In genomic region chr6:108536546-108537317, GRCm38 (mm10) we compare ENCODE assay signal across 9 mouse cellular contexts.
DNase-seq lines count a peak whose midpoint lies in the region; ATAC-seq lines count a peak whose summit lies in the region.
"Had no signal": no experiment of that assay in that cellular context is flagged by ENCODE, and none has a peak within 500 bp of the region (broad histone marks: within the 10 kb centered on the region; RNA-seq: fewer than 3 reads in every experiment).

No protein-coding gene starts in this region.

- H3K9me3 ChIP-seq in stomach, embryonic 16.5 days (replicated peaks; ENCODE audit: control insufficient read depth, low read length): no peaks in the 10 kb centered on the region
- no peaks in the 10 kb centered on the region for H3K9me3 ChIP-seq in hindbrain, embryonic 12.5 days (replicated peaks)

- no peak overlapping the region for H3K9ac ChIP-seq in stomach, embryonic 16.5 days (ENCODE audit: low read length)
- H3K9ac ChIP-seq in hindbrain, embryonic 12.5 days: no peak overlapping the region
- H3K9ac ChIP-seq: liver, embryonic 14.5 days had no signal

- 66% methylated on average over 8 of the region's 8 CpGs for WGBS in stomach, embryonic 16.5 days
- 87% methylated on average over 8 of the region's 8 CpGs for WGBS in hindbrain, embryonic 12.5 days

- H3K4me2 ChIP-seq in stomach, embryonic 16.5 days (ENCODE audit: low read depth, low read length): no peak overlapping the region
- H3K4me2 ChIP-seq in hindbrain, embryonic 12.5 days (replicated peaks): no peak overlapping the region

- H3K27ac ChIP-seq in stomach, embryonic 16.5 days (ENCODE audit: low read length): peak overlapping the region; percentile 50; the same call in 1 of the 2 replicates
- no peak overlapping the region for H3K27ac ChIP-seq in hindbrain, embryonic 12.5 days
- H3K27ac ChIP-seq: liver, embryonic 14.5 days had no signal

- no peak for ATAC-seq in stomach, embryonic 16.5 days (ENCODE audit: insufficient read depth, low FRiP score)
- no peak for ATAC-seq in hindbrain, embryonic 12.5 days (ENCODE audit: low FRiP score)

- peaks cover 15% of the 10 kb centered on the region for H3K4me1 ChIP-seq in stomach, embryonic 16.5 days (ENCODE audit: control insufficient read depth, insufficient read depth, low read length)
- H3K4me1 ChIP-seq in hindbrain, embryonic 12.5 days: 0 out of 2 replicates have a peak, but pooled peaks cover 3% of the 10 kb centered on the region

- no peak overlapping the region for H3K4me3 ChIP-seq in stomach, embryonic 16.5 days (replicated peaks; ENCODE audit: low read length)
- no peak overlapping the region for H3K4me3 ChIP-seq in hindbrain, embryonic 12.5 days

- no peaks in the 10 kb centered on the region for H3K36me3 ChIP-seq in stomach, embryonic 16.5 days (ENCODE audit: control insufficient read depth, insufficient read depth, low read length)
- no peaks in the 10 kb centered on the region for H3K36me3 ChIP-seq in hindbrain, embryonic 12.5 days

- no peaks in the 10 kb centered on the region for H3K27me3 ChIP-seq in stomach, embryonic 16.5 days (ENCODE audit: control insufficient read depth, insufficient read depth, low read length)
- no peaks in the 10 kb centered on the region for H3K27me3 ChIP-seq in hindbrain, embryonic 12.5 days

- peak; percentile 83 for DNase-seq in layer of hippocampus, adult 9-11 months
- no peak for DNase-seq in layer of hippocampus, postnatal 25 days (ENCODE audit: extremely low spot score in 1 of 2, low spot score in 1 of 2)
- DNase-seq in heart, adult 18-20 months: peak; percentile 31 to 55
- peak; percentile 85 to 87 for DNase-seq in lung, adult 18-20 months
- no peak for DNase-seq in MN1 (ENCODE audit: low spot score)
- DNase-seq in cerebellum, postnatal 14 days: no peak

Comparison
In these comparisons a context has a peak if more than half of its experiments do, and no peak if none do; other contexts are left out.
1. DNase-seq: peak in layer of hippocampus, adult 9-11 months (single experiment), heart, adult 18-20 months (2 of 2) and lung, adult 18-20 months (2 of 2); none in layer of hippocampus, postnatal 25 days (0 of 2), MN1 (single experiment) and cerebellum, postnatal 14 days (0 of 2).